Mouse (Mus musculus) erythroblast, embryonic 14.5 days (primary cell): ENCODE measurements around the gene Ppp4c. TPM values are rescaled to one million over a fixed set of nuclear protein-coding genes. Genes with fewer than 3 reads are reported as not detected.

Source experiments
- H3K27me3 ChIP-seq: 2 replicates; pipeline ENCODE4 v1.6.1; 2012; ENCODE audit warnings: inconsistent platforms; ENCODE audit not compliant: control insufficient read depth
- H3K36me3 ChIP-seq: 2 replicates; pipeline ENCODE4 v1.6.1; 2012; ENCODE audit warnings: mild to moderate bottlenecking, inconsistent platforms; ENCODE audit not compliant: control insufficient read depth
- H3K4me1 ChIP-seq: 2 replicates; pipeline ENCODE4 v1.6.1; 2012; ENCODE audit warnings: inconsistent platforms; ENCODE audit not compliant: control insufficient read depth
- H3K4me3 ChIP-seq: replicated peaks from 2 replicates; pipeline ENCODE3; 2012; ENCODE audit warnings: moderate library complexity, mild to moderate bottlenecking, inconsistent platforms
- H3K9me3 ChIP-seq: 2 replicates; pipeline ENCODE4 v1.6.1; 2012; ENCODE audit warnings: low read length, inconsistent platforms, mixed read lengths; ENCODE audit not compliant: control insufficient read depth
- GATA1 ChIP-seq: IDR thresholded peaks from 2 replicates; pipeline ENCODE4 v1.6.1; 2012; ENCODE audit warnings: low read length, inconsistent platforms, mixed read lengths
- TAL1 ChIP-seq: IDR thresholded peaks from 3 replicates; pipeline ENCODE4 v1.6.1; 2012; ENCODE audit warnings: low read length, inconsistent platforms, mixed read lengths
- polyA plus RNA-seq: library from polyadenylated mRNA; stranded (reverse); fragments of >175 nt; gene quantifications from 2 replicates; pipeline ENCODE4 v1.2.3, GENCODE M21; 2012

The Ppp4c gene
- polyA plus RNA-seq, 1 experiment = 12.3 TPM

GRCm38 (mm10) chr7:126748824-126749223 lies 43.5 kb downstream of the Ppp4c start:
- no peaks in the 10 kb centered on the region for H3K36me3 ChIP-seq
- TF ChIP-seq TAL1 = no peak
- TF ChIP-seq GATA1 = no peak
- no peak overlapping the region for H3K4me3 ChIP-seq
- no peaks in the 10 kb centered on the region for H3K9me3 ChIP-seq
- H3K27me3 ChIP-seq = 0 out of 2 replicates have a peak, but pooled peaks cover 3% of the 10 kb centered on the region
- no peaks in the 10 kb centered on the region; the same call in 1 of the 2 replicates for H3K4me1 ChIP-seq

GRCm38 (mm10) chr7:126746798-126747197 lies 45.5 kb downstream of the Ppp4c start:
- no peaks in the 10 kb centered on the region for H3K9me3 ChIP-seq
- no peak for TF ChIP-seq GATA1
- no peak for TF ChIP-seq TAL1
- 0 out of 2 replicates have a peak, but pooled peaks cover 3% of the 10 kb centered on the region for H3K27me3 ChIP-seq
- H3K36me3 ChIP-seq = no peaks in the 10 kb centered on the region
- H3K4me3 ChIP-seq = peak overlapping the region; percentile 17
- H3K4me1 ChIP-seq = no peaks in the 10 kb centered on the region; the same call in 1 of the 2 replicates

DNA sequence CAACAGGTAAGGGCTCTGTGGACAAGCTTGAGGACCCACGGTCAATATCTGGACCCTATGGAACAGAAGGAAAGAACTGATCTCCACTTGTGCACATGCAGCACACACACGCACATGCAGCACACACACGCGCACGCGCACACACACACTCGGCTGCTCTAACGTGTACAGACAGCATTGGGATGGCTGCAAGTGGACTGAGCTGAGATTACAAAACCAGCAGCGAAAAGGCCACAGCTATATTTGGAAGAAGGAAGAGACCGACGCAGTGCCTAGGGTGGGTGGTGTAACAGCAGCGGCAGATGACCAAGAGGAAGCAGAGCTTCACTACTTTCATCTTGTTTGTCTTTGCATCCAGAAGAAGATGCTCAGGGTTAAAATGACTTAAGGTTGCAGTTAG lies 46.2 kb downstream of the Ppp4c start:
- H3K4me1 ChIP-seq = no peaks in the 10 kb centered on the region; the same call in 1 of the 2 replicates
- H3K9me3 ChIP-seq = no peaks in the 10 kb centered on the region
- no peak overlapping the region for H3K4me3 ChIP-seq
- no peaks in the 10 kb centered on the region for H3K36me3 ChIP-seq
- no peak for TF ChIP-seq TAL1
- TF ChIP-seq GATA1 = no peak
- 0 out of 2 replicates have a peak, but pooled peaks cover 3% of the 10 kb centered on the region for H3K27me3 ChIP-seq

DNA sequence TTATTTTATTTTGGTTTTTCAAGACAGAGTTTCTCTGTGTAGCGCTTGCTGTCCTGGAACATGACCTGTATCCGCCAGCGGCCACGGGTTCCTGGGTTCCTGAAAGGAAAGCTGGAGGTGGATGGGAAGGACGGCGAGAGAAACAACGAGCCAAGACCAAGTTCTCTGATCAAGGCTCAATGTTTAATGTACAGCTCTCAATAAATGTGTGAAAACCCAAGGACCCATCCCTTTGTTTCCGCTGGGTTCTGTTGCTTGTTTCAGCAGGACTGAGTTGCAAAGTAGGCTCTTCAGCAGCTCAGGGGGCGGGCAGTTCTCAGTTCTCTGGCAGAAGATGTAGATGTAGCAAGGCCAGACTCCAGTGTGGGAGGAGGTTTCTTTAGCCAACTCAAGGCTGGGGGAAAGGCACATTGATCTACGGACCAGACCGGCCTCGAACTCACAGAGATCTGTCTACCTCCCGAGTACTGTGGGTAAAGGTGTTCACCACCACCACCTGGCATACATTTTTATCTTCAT lies 50.3 kb downstream of the Ppp4c start:
- H3K36me3 ChIP-seq = no peaks in the 10 kb centered on the region
- TF ChIP-seq TAL1 = no peak
- no peak for TF ChIP-seq GATA1
- no peak overlapping the region for H3K4me3 ChIP-seq
- 0 out of 2 replicates have a peak, but pooled peaks cover 3% of the 10 kb centered on the region for H3K27me3 ChIP-seq
- no peaks in the 10 kb centered on the region for H3K4me1 ChIP-seq
- no peaks in the 10 kb centered on the region for H3K9me3 ChIP-seq

DNA sequence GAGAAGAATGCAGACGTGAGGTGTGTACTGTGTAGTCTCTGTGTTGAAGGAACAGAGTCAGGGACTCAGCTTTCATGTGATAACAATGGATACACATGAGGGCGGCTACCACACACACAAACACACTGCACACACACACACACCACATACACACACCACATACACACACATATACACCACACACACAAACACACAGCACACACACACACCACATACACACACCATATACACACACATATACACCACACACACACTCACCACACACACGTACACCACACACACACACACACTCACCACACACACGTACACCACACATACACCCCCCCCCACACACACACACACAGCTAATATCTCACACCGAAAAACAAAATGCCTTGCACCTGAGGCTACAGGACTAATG lies 50.8 kb downstream of the Ppp4c start:
- Histone ChIP-seq H3K36me3 (no peaks in the 10 kb centered on the region), H3K4me1 (no peaks in the 10 kb centered on the region), H3K27me3 (0 out of 2 replicates have a peak, but pooled peaks cover 3% of the 10 kb centered on the region), H3K9me3 (no peaks in the 10 kb centered on the region), H3K4me3 (no peak overlapping the region)
- TF ChIP-seq TAL1 (no peak), GATA1 (no peak)

DNA sequence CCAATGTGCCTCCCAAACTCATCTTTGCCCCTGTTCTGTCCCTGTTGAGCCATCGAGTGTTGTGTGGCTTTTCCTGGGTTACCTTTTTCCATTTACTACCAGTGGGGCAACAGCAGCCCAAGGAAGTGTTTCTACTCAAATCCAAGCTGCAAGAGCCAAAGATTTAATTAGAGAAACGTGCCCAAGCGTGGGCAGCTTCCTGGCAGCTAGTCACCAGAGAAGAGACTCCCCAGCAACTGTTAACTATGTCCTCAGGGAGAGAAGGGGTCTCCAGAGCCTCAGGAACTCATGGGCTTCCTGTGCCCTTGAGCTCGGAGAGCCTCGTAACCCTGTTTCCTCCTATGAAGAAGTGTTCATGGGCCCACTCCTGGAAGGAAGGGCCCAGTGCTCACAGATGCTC lies 51.3 kb downstream of the Ppp4c start:
- no peaks in the 10 kb centered on the region for H3K9me3 ChIP-seq
- H3K36me3 ChIP-seq = no peaks in the 10 kb centered on the region
- no peaks in the 10 kb centered on the region for H3K4me1 ChIP-seq
- no peak overlapping the region for H3K4me3 ChIP-seq
- no peak for TF ChIP-seq TAL1
- no peak for TF ChIP-seq GATA1
- 0 out of 2 replicates have a peak, but pooled peaks cover 2% of the 10 kb centered on the region for H3K27me3 ChIP-seq

DNA sequence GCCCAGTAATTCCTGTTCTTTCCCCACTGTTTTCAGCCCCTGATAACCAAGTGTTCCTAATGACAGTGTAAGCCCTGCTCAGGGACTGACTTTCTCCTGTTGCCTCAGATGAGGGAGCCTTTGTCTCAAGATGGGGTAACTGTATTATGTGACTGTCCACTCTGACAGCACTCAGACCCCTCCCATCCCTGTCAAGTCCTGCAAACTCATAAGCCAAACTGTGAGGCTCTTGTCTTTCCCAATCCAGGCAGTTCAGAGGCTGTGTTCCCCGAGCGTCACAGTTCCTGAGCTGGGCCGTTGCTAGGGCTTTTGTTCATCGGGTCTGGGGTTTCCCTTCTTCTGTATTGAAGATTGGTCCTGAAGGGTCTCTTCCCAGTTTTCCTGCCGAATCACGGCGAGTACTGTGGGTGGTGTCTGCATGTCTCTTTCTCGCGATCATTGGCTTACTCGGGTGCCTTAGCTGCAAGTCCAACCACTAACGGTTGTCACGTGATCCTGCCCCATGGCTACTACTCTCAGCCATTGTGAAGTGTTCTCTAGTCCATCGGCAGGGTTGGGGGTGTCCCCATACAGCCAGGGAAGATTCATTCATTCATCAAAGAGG lies 52.1 kb downstream of the Ppp4c start:
- H3K36me3 ChIP-seq = no peaks in the 10 kb centered on the region
- no peaks in the 10 kb centered on the region for H3K27me3 ChIP-seq
- H3K9me3 ChIP-seq = no peaks in the 10 kb centered on the region
- H3K4me3 ChIP-seq = no peak overlapping the region
- TF ChIP-seq GATA1 (no peak), TAL1 (no peak)
- H3K4me1 ChIP-seq = no peaks in the 10 kb centered on the region

DNA sequence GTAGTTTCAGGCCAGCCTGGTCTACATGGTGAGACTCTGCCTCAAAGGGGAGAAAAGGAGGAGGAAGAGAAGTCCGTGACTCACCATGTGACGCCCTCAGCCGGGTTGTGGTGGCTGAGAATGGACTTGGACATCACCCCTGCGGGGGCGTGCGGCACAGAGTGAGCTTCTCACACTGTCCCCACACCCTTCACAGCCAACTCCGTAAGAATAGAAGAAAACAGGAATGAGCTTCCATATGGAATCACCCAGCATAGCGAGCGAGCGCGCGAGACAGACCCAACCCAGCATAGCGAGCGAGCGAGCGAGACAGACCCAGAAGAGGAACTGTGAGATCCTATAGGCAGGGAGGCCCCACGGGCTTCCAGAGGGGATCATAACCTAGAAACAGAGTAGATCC lies 52.7 kb downstream of the Ppp4c start:
- TF ChIP-seq TAL1 (no peak), GATA1 (no peak)
- H3K4me1 ChIP-seq = no peaks in the 10 kb centered on the region
- no peaks in the 10 kb centered on the region for H3K27me3 ChIP-seq
- no peak overlapping the region for H3K4me3 ChIP-seq
- H3K9me3 ChIP-seq = no peaks in the 10 kb centered on the region
- H3K36me3 ChIP-seq = no peaks in the 10 kb centered on the region

GRCm38 (mm10) chr7:126736122-126736521 lies 56.2 kb downstream of the Ppp4c start:
- TF ChIP-seq GATA1 (no peak), TAL1 (no peak)
- Histone ChIP-seq H3K27me3 (no peaks in the 10 kb centered on the region), H3K4me1 (no peaks in the 10 kb centered on the region), H3K9me3 (no peaks in the 10 kb centered on the region), H3K4me3 (no peak overlapping the region), H3K36me3 (no peaks in the 10 kb centered on the region)

Other genes with a start within 250 kb of the Ppp4c start
- gene Eif3c, start 226.1 kb downstream of the Ppp4c start, polyA plus RNA-seq = 5.1 and 6.2 TPM in 2 replicates
- 0.07 and 0.16 TPM in 2 replicates for gene Apobr, start 207.6 kb downstream of the Ppp4c start, polyA plus RNA-seq
- gene Cln3, start 206.7 kb downstream of the Ppp4c start, polyA plus RNA-seq = 0.14 and 0.22 TPM in 2 replicates
- gene Il27, start 197.6 kb downstream of the Ppp4c start, polyA plus RNA-seq = not detected in 2 replicates
- 0.27 and 0.35 TPM in 2 replicates for gene Nupr1, start 161.6 kb downstream of the Ppp4c start, polyA plus RNA-seq
- 4.0 and 6.3 TPM in 2 replicates for gene Sgf29, start 143.2 kb downstream of the Ppp4c start, polyA plus RNA-seq
- gene Sult1a1, start 116.1 kb downstream of the Ppp4c start, polyA plus RNA-seq = not detected in 2 replicates
- 14.2 and 14.8 TPM in 2 replicates for gene Bola2, start 97.1 kb downstream of the Ppp4c start, polyA plus RNA-seq
- 0.21 and 0.33 TPM in 2 replicates for gene Slx1b, start 96.7 kb downstream of the Ppp4c start, polyA plus RNA-seq
- 1.5 and 2.4 TPM in 2 replicates for gene Coro1a, start 84.7 kb downstream of the Ppp4c start, polyA plus RNA-seq
- gene Mapk3, start 32.9 kb downstream of the Ppp4c start, polyA plus RNA-seq = 16.3 and 18.0 TPM in 2 replicates
- 0.36 TPM in 1 of 2 replicates, not detected in the other for gene Gdpd3, start 26.2 kb downstream of the Ppp4c start, polyA plus RNA-seq
- 156 and 161 TPM in 2 replicates for gene Ypel3, start 15.5 kb downstream of the Ppp4c start, polyA plus RNA-seq
- gene Tbx6, start 11.0 kb downstream of the Ppp4c start, polyA plus RNA-seq = 3.6 and 4.0 TPM in 2 replicates
- 0.02 TPM in 1 of 2 replicates, not detected in the other for gene Fam57b, start 5.2 kb upstream of the Ppp4c start, polyA plus RNA-seq
- not detected in 2 replicates for gene 4930451I11Rik, start 39.1 kb upstream of the Ppp4c start, polyA plus RNA-seq
- gene Doc2a, start 54.9 kb upstream of the Ppp4c start, polyA plus RNA-seq = not detected in 2 replicates
- 24.2 and 26.7 TPM in 2 replicates for gene Hirip3, start 69.5 kb upstream of the Ppp4c start, polyA plus RNA-seq
- gene Ino80e, start 69.9 kb upstream of the Ppp4c start, polyA plus RNA-seq = 37.6 and 44.8 TPM in 2 replicates
- 11.6 and 12.9 TPM in 2 replicates for gene Taok2, start 92.2 kb upstream of the Ppp4c start, polyA plus RNA-seq
- 1.1 and 1.5 TPM in 2 replicates for gene Tmem219, start 130.4 kb upstream of the Ppp4c start, polyA plus RNA-seq
- 0.68 and 0.79 TPM in 2 replicates for gene Kctd13, start 136.4 kb upstream of the Ppp4c start, polyA plus RNA-seq
- not detected in 2 replicates for gene Asphd1, start 157.1 kb upstream of the Ppp4c start, polyA plus RNA-seq
- gene Sez6l2, start 158.1 kb upstream of the Ppp4c start, polyA plus RNA-seq = 0.03 and 0.04 TPM in 2 replicates
- 12.0 and 13.0 TPM in 2 replicates for gene Cdipt, start 183.4 kb upstream of the Ppp4c start, polyA plus RNA-seq
- not detected in 2 replicates for gene Cdiptos, start 183.6 kb upstream of the Ppp4c start, polyA plus RNA-seq
- 0.87 and 1.2 TPM in 2 replicates for gene Mvp, start 222.1 kb upstream of the Ppp4c start, polyA plus RNA-seq
- gene Pagr1b, start 224.0 kb upstream of the Ppp4c start, polyA plus RNA-seq = not detected in 2 replicates
- 8.2 and 13.3 TPM in 2 replicates for gene Pagr1a, start 224.9 kb upstream of the Ppp4c start, polyA plus RNA-seq
- gene Gm42742, start 228.6 kb upstream of the Ppp4c start, polyA plus RNA-seq = 15.4 and 20.8 TPM in 2 replicates
- 0.04 and 0.17 TPM in 2 replicates for gene Prrt2, start 228.7 kb upstream of the Ppp4c start, polyA plus RNA-seq
- gene Maz, start 234.5 kb upstream of the Ppp4c start, polyA plus RNA-seq = 173 and 193 TPM in 2 replicates
- gene Kif22, start 250.0 kb upstream of the Ppp4c start, polyA plus RNA-seq = 19.9 and 23.7 TPM in 2 replicates